Comparison of ENCODE assay signal across 22 mouse cellular contexts in genomic region chr4:57231323-57231722, GRCm38 (mm10).
DNase-seq lines count a peak whose midpoint lies in the region; ATAC-seq and TF ChIP-seq lines count a peak whose summit lies in the region.
"Had no signal": no experiment of that assay in that cellular context is flagged by ENCODE, and none has a peak within 500 bp of the region (broad histone marks: within the 10 kb centered on the region; RNA-seq: fewer than 3 reads in every experiment).

No protein-coding gene starts in this region.

- H3K9me3 ChIP-seq in hindbrain, embryonic 16.5 days (ENCODE audit: control insufficient read depth, low read length) = no peaks in the 10 kb centered on the region
- H3K9me3 ChIP-seq in hindbrain, embryonic 11.5 days (ENCODE audit: control insufficient read depth, low read length) = no peaks in the 10 kb centered on the region
- no peaks in the 10 kb centered on the region for H3K9me3 ChIP-seq in lung, embryonic 14.5 days (ENCODE audit: low read depth, low read length)
- no peaks in the 10 kb centered on the region for H3K9me3 ChIP-seq in limb, embryonic 15.5 days
- H3K9me3 ChIP-seq: limb, embryonic 12.5 days; liver, embryonic 15.5 days; midbrain, embryonic 12.5 days had no signal

- H3K4me1 ChIP-seq in hindbrain, embryonic 16.5 days (ENCODE audit: control insufficient read depth, insufficient read depth, low read depth, low read length) = no peaks in the 10 kb centered on the region
- H3K4me1 ChIP-seq in hindbrain, embryonic 11.5 days (replicated peaks; ENCODE audit: control insufficient read depth, insufficient read depth, low read length) = no peaks in the 10 kb centered on the region
- no peaks in the 10 kb centered on the region for H3K4me1 ChIP-seq in lung, embryonic 14.5 days (ENCODE audit: insufficient read depth)
- H3K4me1 ChIP-seq in limb, embryonic 15.5 days = peaks cover 31% of the 10 kb centered on the region
- H3K4me1 ChIP-seq: liver, embryonic 15.5 days had no signal

- no peak overlapping the region for H3K27ac ChIP-seq in hindbrain, embryonic 16.5 days (ENCODE audit: low read depth, low read length)
- H3K27ac ChIP-seq in hindbrain, embryonic 11.5 days (ENCODE audit: low read depth, low read length) = no peak overlapping the region
- H3K27ac ChIP-seq in lung, embryonic 14.5 days (ENCODE audit: low read depth) = no peak overlapping the region
- 0 out of 2 replicates have a peak overlapping the region, but pooled peaks have one; percentile 22 for H3K27ac ChIP-seq in limb, embryonic 15.5 days
- H3K27ac ChIP-seq: kidney, postnatal 0 days; limb, embryonic 12.5 days; liver, embryonic 15.5 days; midbrain, embryonic 12.5 days had no signal

- no peak overlapping the region for H3K4me2 ChIP-seq in hindbrain, embryonic 16.5 days (ENCODE audit: low read length)
- no peak overlapping the region for H3K4me2 ChIP-seq in hindbrain, embryonic 11.5 days (replicated peaks; ENCODE audit: low read depth, low read length)
- no peak overlapping the region for H3K4me2 ChIP-seq in lung, embryonic 14.5 days
- H3K4me2 ChIP-seq in limb, embryonic 15.5 days = no peak overlapping the region
- H3K4me2 ChIP-seq: limb, embryonic 12.5 days; liver, embryonic 15.5 days; midbrain, embryonic 12.5 days had no signal

- no peak overlapping the region for H3K9ac ChIP-seq in hindbrain, embryonic 16.5 days (ENCODE audit: low read depth, low read length)
- H3K9ac ChIP-seq in hindbrain, embryonic 11.5 days (ENCODE audit: low read depth, low read length) = no peak overlapping the region
- no peak overlapping the region for H3K9ac ChIP-seq in lung, embryonic 14.5 days
- no peak overlapping the region for H3K9ac ChIP-seq in limb, embryonic 15.5 days
- H3K9ac ChIP-seq: limb, embryonic 12.5 days; liver, embryonic 15.5 days; midbrain, embryonic 12.5 days had no signal

- no peak for TF ChIP-seq CTCF in lung, embryonic 14.5 days (IDR thresholded peaks at IDR 0.05; ENCODE audit: low read depth)

- no peak overlapping the region for H3K4me3 ChIP-seq in hindbrain, embryonic 16.5 days (ENCODE audit: low read length)
- H3K4me3 ChIP-seq in hindbrain, embryonic 11.5 days (ENCODE audit: low read depth, low read length) = no peak overlapping the region
- no peak overlapping the region for H3K4me3 ChIP-seq in lung, embryonic 14.5 days (ENCODE audit: low read depth, low read length)
- no peak overlapping the region for H3K4me3 ChIP-seq in limb, embryonic 15.5 days
- H3K4me3 ChIP-seq: erythroblast, embryonic 14.5 days; limb, embryonic 12.5 days; liver, embryonic 15.5 days; midbrain, embryonic 12.5 days; myocyte had no signal

- WGBS in hindbrain, embryonic 16.5 days = 71% methylated on average over 9 of the region's 9 CpGs
- WGBS in hindbrain, embryonic 11.5 days = 87% methylated on average over 9 of the region's 9 CpGs
- 54% methylated on average over 9 of the region's 9 CpGs for WGBS in lung, embryonic 14.5 days
- 32% methylated on average over 9 of the region's 9 CpGs for WGBS in limb, embryonic 15.5 days

- ATAC-seq in hindbrain, embryonic 16.5 days = peak; percentile 43; the same call in 1 of the 2 replicates
- ATAC-seq in hindbrain, embryonic 11.5 days (ENCODE audit: low FRiP score) = no peak
- no peak for ATAC-seq in lung, embryonic 14.5 days (ENCODE audit: insufficient read depth)
- ATAC-seq in limb, embryonic 15.5 days (ENCODE audit: insufficient number of reproducible peaks, low FRiP score, low TSS enrichment, low read depth) = no peak
- ATAC-seq: CD4-positive, CD25-positive, alpha-beta regulatory T cell, adult 4 months; forebrain, embryonic 16.5 days; lung, postnatal 0 days; Patski had no signal

- no peaks in the 10 kb centered on the region for H3K36me3 ChIP-seq in hindbrain, embryonic 16.5 days (ENCODE audit: control insufficient read depth, insufficient read depth, low read length)
- no peaks in the 10 kb centered on the region for H3K36me3 ChIP-seq in hindbrain, embryonic 11.5 days (ENCODE audit: control insufficient read depth, insufficient read depth, low read length)
- H3K36me3 ChIP-seq in lung, embryonic 14.5 days (ENCODE audit: insufficient read depth) = no peaks in the 10 kb centered on the region
- H3K36me3 ChIP-seq in limb, embryonic 15.5 days = 0 out of 2 replicates have a peak, but pooled peaks cover 3% of the 10 kb centered on the region
- H3K36me3 ChIP-seq: liver, embryonic 15.5 days; midbrain, embryonic 12.5 days had no signal

- H3K27me3 ChIP-seq in hindbrain, embryonic 16.5 days (replicated peaks; ENCODE audit: control insufficient read depth, insufficient read depth, low read length) = no peaks in the 10 kb centered on the region
- no peaks in the 10 kb centered on the region for H3K27me3 ChIP-seq in hindbrain, embryonic 11.5 days (ENCODE audit: control insufficient read depth, insufficient read depth, low read length)
- no peaks in the 10 kb centered on the region for H3K27me3 ChIP-seq in lung, embryonic 14.5 days (ENCODE audit: insufficient read depth, low read length)
- H3K27me3 ChIP-seq in limb, embryonic 15.5 days = no peaks in the 10 kb centered on the region
- H3K27me3 ChIP-seq: limb, embryonic 12.5 days; liver, embryonic 15.5 days; midbrain, embryonic 12.5 days; Patski had no signal

- peak; percentile 54 to 61 for DNase-seq in cerebellum, postnatal 10 days
- DNase-seq in cerebellum, postnatal 36 days = no peak
- no peak for DNase-seq in hindbrain, embryonic 11.5 days (ENCODE audit: low spot score)
- DNase-seq in lung, embryonic 14.5 days = peak; percentile 51
- no peak for DNase-seq in lung, postnatal 14 days
- DNase-seq in frontal cortex, adult 2 months (ENCODE audit: extremely low spot score in 1 of 2, low spot score in 1 of 2) = no peak
- DNase-seq: adrenal gland, adult 8-10 months; heart, adult 18-20 months; heart, postnatal 36 days; kidney, adult 11 months had no signal

Comparison
In these comparisons a context has a peak if more than half of its experiments do, and no peak if none do; other contexts are left out.
1. DNase-seq: peak in cerebellum, postnatal 10 days (2 of 2) and lung, embryonic 14.5 days (single experiment); none in cerebellum, postnatal 36 days (0 of 2), hindbrain, embryonic 11.5 days (single experiment), lung, postnatal 14 days (single experiment) and frontal cortex, adult 2 months (0 of 2).